Mouse (Mus musculus): ENCODE measurements around the gene Ccdc110.

Gene Ccdc110

GRCm38 (mm10) chr8:45975126-45975836, 40.9 kb downstream of the Ccdc110 start, which contains the start of the genes 1700029J07Rik and Ufsp2:
1700029J07Rik (minus strand) TSS chr8:45975252.
Ufsp2 (plus strand) TSS chr8:45975528.
- in situ Hi-C loops (cut with MboI; ENCODE audit: unreplicated experiment in 2 of 2): loop anchor here (25.0 kb wide), 4 partner anchors 537 to 1712 kb away; partner anchors contain the start of genes Ing2 (in 1 of the 2), Rwdd4a (in 1 of the 2) and Trappc11 (in 1 of the 2)

GRCm38 (mm10) chr8:45975837-45976468, 41.5 kb downstream of the Ccdc110 start:
- in situ Hi-C loops (cut with MboI; ENCODE audit: unreplicated experiment in 2 of 2): loop anchor here (25.0 kb wide), 4 partner anchors 536 to 1711 kb away; partner anchors contain the start of genes Ing2 (in 1 of the 2), Rwdd4a (in 1 of the 2) and Trappc11 (in 1 of the 2)

- in situ Hi-C loops (cut with MboI; ENCODE audit: unreplicated experiment in 2 of 2): loop anchor here (25.0 kb wide), 4 partner anchors 526 to 1701 kb away; partner anchors contain the start of genes Ing2 (in 1 of the 2), Rwdd4a (in 1 of the 2) and Trappc11 (in 1 of the 2)
Measured at GRCm38 (mm10) chr8:45986665-45987064, 52.2 kb downstream of the Ccdc110 start.

GRCm38 (mm10) chr8:45988189-45988588, 53.8 kb downstream of the Ccdc110 start:
- in situ Hi-C loops (cut with MboI; ENCODE audit: unreplicated experiment in 2 of 2): loop anchor here (25.0 kb wide), 4 partner anchors 524 to 1699 kb away; partner anchors contain the start of genes Ing2 (in 1 of the 2), Rwdd4a (in 1 of the 2) and Trappc11 (in 1 of the 2)

GRCm38 (mm10) chr8:45990631-45991310, 56.4 kb downstream of the Ccdc110 start:
- in situ Hi-C loops (cut with MboI; ENCODE audit: unreplicated experiment in 2 of 2): loop anchor here (10.0 to 25.0 kb wide), 6 partner anchors 174 to 1697 kb away; partner anchors contain the start of genes Ing2 (in 2 of the 2), Rwdd4a (in 1 of the 2) and Trappc11 (in 1 of the 2)

Data from v-Abl transformed pro-B cells (cell line).